Mouse (Mus musculus) testis, postnatal 14 days (tissue): ENCODE measurements at regions not wholly inside any gene's neighbourhood (a gene's known extent, or its start where the extent isn't known, plus 50 kb on each side); places are given as distances from the start of the nearest gene placed in this dataset.

Experiments used
- DNase-seq: peaks from one replicate; pipeline ENCODE4 v3.0.0; 2021; ENCODE audit warnings: low spot score

GRCm38 (mm10) chr10:53852091-53852490, 101.2 kb upstream of the Fam184a start:
- DNase-seq = no peak

DNA sequence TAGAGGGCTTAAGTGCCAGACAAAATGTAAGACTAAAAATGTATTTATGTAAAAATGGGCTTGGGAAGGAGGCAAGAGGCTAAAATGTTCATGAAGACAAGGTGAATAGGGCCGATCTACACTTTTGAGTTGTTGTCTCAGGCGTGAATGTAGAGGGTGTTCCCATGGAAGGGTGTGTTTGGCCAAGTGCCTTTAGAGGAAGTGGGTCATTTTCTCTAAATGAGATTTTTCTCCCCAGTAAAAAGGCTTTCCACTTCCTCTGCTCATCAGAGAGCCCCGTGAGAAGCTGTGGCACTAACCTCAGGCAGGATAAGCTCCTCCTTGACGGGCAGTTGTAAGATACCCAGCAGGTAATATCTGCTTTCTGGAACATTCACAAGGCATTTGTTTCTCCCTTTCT, 99.6 kb upstream of the Fam184a start:
- DNase-seq = no peak

GRCm38 (mm10) chr10:53813244-53813620, 62.3 kb upstream of the Fam184a start:
- DNase-seq = no peak

- no peak for DNase-seq
Observed at GRCm38 (mm10) chr10:53812597-53813243, 61.8 kb upstream of the Fam184a start.

GRCm38 (mm10) chr10:53811904-53812596, 61.1 kb upstream of the Fam184a start:
- peak; percentile 19 for DNase-seq

- no peak for DNase-seq
Observed at GRCm38 (mm10) chr10:53806697-53807096, 55.8 kb upstream of the Fam184a start.

- no peak for DNase-seq
Observed at GRCm38 (mm10) chr10:53801048-53801641, 50.2 kb upstream of the Fam184a start.
